Mouse (Mus musculus) ES-E14 (cell line): ENCODE data around the gene 1110065P20Rik.

Source experiments
- HCFC1 ChIP-seq: IDR thresholded peaks from 2 replicates; pipeline ENCODE4 v1.6.1; 2012; ENCODE audit warnings: low read length, inconsistent platforms, borderline replicate concordance; ENCODE audit not compliant: insufficient read depth
- MAFK ChIP-seq: IDR thresholded peaks from 2 replicates; pipeline ENCODE4 v1.6.1; 2014; ENCODE audit warnings: mild to moderate bottlenecking, low read depth, low read length, inconsistent platforms; ENCODE audit not compliant: insufficient read depth
- ZC3H11A ChIP-seq: IDR thresholded peaks from 2 replicates; pipeline ENCODE4 v1.6.1; 2012; ENCODE audit warnings: low read depth, mild to moderate bottlenecking, inconsistent platforms, low read length, borderline replicate concordance
- ZNF384 ChIP-seq: IDR thresholded peaks from 2 replicates; pipeline ENCODE4 v1.6.1; 2012; ENCODE audit warnings: low read depth, low read length, inconsistent platforms

DNA sequence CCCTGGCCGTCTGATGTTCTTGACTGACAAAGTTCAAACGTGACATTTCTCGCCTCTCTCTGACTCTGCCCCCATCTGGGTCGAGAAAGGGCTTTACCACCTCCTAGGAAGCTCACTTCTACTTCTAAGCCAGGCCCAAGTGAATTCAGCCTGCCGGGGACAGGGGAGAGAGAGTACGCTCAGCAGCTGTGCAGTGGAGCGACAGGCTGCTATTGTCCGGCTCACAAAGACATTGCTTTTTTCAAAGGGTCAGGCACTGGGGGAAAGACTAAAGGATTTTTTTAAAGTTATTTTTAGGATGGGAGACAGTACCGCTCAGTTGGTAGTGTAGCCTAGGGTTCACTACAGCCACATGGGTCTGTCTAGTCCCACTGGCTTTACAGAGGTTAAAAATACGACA is 47.4 kb upstream of the 1110065P20Rik start:
- TF ChIP-seq HCFC1: no peak
- TF ChIP-seq ZC3H11A: no peak
- no peak for TF ChIP-seq ZNF384
- no peak for TF ChIP-seq MAFK
